Mouse (Mus musculus) heart, adult 8-10 months (tissue): ENCODE results near the gene Plcb1. TPM values are rescaled to one million over a fixed set of nuclear protein-coding genes. Genes with fewer than 3 reads are reported as not detected.

Source experiments
- DNase-seq: peaks from one replicate; pipeline ENCODE4 v3.0.0; 2022; ENCODE audit warnings: low spot score
- total RNA-seq, 4 experiments: library from RNA; stranded (reverse); gene quantifications; 2 replicates each; pipeline ENCODE4 v1.2.4; 2022

Plcb1 gene
- total RNA-seq, 4 experiments from 2014 or later, result 3.8 to 4.4 (median 4.1) TPM

DNA sequence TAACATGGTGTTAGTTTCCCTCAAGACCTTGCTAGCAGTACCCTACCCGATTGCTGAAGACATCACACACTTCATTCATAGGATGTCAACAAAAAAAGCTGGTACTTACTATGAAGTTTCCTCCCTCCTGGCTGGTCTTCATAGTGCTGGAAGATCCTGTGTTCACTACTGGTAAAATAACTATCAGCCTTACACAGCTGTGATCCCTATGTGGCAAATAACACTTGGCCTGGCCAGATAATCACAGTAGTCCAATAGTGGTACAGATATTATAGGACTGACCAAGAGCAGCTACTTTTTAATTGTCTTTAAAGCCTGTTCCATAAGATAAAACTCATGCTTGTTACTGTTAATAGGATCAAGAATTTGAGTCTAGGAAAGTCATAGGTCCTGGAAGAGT, 52.3 kb downstream of the Plcb1 start:
- no peak for DNase-seq

DNA sequence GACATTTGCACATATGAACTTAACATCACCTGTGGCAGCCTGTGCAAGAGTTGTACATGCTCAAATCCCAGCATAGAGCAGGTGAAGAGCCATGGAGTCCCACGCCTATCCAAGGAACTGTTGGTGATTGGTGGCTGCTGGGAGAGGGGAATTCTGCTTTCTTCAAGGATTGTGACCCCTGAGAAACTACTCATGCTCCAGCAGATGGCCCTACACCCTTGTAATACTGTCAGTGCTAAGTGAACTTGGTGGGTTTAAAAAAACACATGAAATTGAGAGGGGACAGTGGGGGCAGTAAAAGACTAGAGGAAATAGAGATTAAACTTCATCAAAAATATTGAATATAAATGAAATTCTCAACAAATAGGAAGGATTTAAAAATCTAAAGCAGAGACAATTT, 53.0 kb downstream of the Plcb1 start:
- DNase-seq, result no peak

DNA sequence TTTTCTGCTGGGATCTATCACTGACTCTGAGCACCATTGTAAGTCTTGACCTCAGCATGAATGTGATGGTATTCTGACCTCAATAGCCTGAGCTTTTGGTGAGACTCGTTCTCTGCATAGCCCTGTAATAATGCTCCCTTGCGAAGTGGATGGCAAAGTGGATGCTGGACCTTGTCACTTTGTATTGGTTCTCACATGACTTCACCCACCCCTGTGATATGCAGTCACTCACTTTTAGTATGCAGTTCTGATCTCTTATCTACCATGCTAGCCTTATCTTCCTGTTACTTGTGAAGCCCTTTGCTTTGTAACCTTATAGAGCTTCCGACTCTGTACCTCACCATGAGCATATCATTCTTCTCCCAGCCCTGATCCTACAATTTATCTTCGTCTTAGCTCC, 57.0 kb downstream of the Plcb1 start:
- no peak for DNase-seq

DNA sequence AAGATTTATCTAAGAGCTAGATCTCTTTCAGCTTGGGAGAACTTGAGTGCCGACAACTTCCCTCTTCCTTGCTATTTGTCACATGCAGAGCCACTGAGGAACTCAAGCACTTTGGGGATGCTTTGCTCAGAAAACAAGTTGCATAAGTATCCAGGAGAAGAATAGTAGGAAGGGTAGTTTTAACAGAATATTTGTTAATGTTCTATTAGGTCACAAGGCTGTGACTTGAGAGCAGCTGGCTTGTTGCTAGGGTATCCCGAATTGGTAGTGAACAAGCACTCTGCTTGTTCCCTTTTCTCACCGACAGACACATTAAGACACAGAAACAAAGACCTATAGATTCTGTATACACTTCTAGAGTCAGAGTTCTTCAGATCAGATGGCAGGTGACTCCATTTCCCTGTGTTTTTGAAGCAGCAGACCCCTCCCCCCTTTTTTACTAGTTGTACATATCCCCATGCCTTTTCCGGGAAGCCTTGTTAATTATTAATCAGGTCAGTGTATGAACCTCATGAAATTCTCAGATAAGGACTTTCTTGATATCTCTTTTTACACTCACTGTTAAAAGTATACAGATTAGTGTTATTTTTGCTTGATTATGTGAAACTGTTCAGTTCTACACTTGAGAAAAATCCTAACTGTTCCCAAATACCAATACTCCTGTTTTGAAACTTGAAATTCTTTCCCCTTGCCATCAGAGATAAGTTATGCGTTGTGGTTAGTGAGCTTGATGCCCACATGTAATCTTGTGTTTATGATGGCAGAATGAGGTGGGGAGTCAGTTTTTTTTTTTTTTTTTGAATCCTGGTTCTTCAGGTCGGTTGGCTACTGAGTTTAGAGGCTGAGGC, 58.7 kb downstream of the Plcb1 start:
- no peak for DNase-seq

DNA sequence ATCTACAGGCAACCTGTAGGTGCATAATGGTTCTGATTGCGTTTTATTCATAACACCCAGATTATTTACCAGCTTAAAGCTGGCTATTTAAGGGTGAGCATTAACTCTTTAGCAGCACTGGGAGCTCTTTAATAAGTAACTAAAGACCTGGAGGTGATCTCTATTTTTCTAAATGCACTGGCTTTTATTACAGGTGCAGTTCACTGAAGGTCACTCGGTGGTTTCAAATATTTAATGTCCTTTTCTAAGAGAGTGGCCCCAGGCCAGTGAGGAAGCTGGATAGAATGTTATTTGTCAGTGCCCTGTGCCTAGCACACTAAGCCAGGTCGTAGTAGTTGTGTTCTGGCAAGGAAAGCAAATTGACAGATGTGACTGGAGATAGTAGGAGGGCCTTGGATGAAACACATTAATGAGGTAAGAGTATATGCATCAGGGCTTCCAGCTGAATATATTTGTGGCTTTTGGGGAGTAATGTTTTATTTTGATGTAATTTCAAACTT, 59.4 kb downstream of the Plcb1 start:
- no peak for DNase-seq

DNA sequence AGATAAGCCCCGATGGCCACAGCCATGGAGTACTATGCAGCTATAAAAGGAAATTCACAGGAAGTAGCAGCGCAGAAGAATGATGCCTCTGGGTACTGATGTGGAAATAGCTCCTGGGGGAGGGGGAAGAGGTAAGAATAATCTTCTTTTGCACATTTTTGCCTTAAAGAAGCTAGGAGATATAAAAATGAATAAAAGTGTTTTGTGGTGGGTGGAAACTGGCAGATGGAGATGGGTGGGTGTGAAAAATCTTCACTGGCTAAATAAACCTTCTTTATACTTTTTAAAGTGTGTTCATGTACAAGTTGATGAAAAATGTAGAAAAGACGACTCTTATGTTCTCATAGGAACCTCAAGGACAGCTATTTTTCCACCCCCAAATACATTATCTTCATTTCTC, 60.7 kb downstream of the Plcb1 start:
- no peak for DNase-seq

DNA sequence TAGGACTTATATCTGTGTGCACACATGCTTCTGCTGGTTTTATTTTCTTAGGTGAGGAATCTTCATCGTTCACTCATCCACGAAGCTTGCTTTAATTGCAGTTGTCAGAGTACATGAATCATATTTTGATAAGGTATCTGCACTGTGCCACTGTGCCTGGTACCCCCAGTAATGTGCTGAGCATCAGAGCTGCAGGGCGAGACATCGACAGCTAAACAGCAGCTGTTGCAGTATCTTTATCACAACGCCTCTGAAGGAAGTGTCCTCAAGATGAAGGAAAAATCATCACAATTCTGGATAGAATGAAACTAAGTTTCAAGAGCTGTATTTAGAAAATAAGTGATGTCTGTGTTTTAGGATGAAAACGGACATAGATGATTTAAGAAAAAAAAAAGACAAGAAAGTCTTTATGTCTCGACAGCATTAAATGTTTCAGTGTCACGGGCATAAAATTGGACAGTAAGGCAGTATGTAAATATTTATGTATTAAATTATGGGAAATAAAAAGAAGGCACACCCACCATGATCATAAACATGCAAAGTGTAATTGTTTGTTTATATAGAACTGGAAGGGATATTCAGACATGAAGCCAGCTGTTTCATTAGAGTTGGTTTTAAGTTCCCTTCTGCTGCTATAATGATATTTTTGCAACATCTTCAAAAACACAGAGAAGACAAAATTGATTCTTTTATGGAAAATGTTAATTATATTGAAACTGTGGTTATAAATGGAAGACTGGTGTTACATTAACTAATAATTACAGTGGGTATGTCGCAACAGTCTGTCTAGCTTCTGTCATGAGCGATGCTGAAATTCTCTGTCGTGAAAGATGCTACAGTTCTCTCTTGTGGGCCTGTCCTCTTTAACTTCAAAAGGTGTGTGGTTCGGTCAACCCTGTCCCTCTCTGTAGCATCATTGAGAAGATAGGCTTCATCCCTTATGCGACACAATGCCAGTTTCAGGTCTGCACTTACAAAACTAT, 65.6 kb downstream of the Plcb1 start:
- DNase-seq, result no peak

DNA sequence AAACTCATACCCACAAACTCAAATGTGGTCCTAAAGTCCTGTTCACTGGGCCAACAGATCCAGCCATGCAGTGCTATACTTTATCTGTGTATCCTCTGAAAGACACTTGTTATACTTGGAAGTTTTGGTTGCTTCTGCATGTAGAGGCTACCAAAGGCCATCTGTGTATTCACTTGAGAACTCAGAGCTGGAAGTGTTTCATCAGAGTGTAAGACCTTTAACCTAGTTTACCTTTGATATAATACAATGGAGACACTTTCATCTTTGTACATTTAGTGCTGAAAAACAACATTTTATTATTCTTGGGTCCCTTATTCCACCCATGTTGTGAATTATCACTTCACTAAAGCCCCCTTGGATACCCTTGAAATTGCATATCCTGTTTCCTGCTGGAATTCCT, 70.4 kb downstream of the Plcb1 start:
- no peak for DNase-seq

DNA sequence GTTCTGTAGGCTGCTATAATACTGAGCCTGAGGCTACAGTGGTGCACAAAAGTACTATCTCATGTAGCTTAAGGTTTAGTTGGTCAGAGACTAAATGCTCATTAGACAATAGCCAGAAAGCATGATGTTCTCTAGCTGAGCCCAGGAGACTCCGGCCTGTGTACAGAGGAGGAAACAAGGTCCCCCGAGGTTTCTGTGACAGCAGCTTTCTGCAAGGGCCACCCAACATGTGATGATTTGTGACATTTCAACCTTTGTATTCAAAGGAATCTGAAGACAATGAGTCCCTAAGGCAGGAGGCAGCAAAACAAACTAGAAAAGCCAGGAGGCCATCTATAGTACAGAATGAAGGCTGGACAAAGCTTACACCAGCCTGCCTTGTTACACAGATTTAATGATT, 70.8 kb downstream of the Plcb1 start:
- DNase-seq, result peak; percentile 52

DNA sequence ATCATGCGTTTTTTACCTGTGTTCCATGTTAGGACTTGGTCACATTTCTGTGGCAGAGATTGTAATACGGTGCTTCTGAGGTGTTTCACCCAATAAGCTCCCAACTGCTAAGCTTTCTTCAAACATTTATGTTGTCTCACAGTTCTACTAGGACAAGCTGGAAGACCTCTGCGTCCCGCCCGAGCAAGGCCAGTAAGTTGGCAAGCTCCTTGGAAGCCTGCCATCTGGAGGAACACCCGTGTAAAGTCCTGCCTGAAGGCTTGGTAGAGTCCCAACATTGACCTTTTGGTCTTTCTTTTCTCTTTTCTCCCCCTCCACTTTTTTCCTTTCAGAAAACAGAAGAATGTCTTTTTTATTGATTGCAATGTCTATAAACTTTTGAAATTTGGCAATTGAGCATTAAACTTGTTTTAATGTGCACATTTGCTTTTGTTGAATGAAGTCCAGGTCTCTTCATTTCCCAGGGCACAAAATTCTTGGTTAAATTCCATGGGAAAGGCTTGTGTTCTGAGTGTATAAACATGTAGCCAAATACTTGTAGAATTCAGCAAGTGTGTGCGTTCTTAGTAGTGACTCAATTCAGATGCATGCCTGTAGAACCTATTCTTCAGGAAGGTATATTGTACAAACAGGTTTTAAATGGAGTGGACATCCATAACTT, 79.2 kb downstream of the Plcb1 start:
- DNase-seq, result peak; percentile 68

DNA sequence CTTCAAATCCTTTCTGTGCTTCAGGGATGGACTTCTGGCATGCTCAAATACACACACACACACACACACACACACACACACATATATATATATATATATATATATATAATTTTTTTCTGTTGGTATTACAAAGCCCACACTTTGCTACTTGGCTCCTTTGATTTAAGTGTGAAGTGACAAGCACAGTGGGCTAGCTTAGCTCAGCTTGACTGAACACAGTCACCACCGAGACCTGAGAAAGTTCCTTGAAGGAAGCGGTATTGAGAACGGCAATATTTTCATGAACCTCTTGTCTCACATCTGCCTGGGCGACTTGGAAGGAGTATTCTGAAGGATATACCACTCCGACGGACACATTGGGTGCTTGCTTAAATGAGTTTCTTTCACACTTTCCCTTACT, 81.5 kb downstream of the Plcb1 start:
- no peak for DNase-seq

DNA sequence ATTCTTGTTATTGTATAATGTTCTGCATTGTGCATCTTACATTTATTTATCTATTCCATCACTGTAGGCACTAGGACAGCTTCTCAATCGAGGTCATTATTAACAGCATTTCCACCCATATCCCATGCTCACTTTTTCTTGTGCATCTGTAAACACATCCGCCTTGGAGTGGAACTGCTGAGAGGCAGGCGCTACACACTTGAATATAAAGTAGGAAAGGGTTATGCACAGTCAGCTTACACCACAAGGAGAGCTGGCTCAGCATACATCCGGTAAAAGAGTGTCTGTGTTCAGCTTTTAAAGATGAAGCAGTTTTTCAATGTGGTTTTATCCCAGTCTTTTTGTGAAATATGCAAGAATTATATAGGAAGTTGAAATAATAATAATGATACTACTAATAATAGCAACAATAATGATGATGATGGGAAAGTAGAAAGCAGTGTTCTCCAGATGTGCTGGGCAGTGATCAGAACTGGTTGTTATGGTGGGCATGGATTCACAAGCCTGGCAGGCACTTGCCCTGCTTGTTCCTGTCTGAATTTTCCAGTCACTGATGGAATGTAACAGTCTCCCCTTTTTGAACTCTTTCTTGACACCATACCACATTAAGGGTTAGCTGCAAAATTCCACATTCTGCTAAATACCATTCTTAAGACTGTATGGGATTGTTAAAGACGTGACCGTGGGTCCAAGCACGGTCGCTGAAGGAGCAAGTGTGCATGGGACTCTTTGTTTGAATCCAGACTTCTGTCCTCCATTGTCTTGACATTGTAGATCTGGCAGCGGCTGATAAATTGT, 86.0 kb downstream of the Plcb1 start:
- DNase-seq, result no peak

DNA sequence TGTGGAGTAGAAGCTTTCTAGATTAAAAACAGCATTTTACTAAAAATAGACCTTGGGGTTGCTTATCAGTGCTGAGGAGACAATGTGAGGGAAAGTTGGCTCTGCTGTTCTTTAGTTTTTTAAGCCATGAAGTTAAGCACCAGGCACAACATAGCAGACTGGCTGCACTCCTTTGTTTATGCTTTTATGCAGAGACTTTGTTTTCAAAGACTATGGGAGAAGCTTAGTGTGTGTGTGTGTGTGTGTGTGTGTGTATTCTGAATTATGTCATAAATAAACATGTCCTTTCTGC, 86.6 kb downstream of the Plcb1 start:
- peak; percentile 29 for DNase-seq

DNA sequence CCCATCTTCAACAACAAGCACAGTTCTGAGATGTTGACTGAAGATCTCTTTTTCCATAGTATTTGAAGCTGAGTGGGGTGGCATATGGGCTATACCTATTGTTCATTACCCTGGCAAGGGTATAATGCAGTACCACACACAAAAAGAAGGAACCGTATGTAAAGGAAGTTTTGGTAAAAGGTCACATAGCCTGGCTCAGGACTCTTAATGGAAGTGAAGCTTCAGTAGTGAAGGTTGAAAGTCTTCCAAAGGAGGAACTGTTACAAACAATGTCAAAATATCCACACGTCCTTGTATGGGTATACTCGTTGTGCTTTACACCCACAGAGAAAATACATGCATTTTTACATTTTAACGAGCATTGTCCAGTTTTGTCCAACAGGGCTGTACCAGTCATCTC, 91.3 kb downstream of the Plcb1 start:
- DNase-seq, result no peak

DNA sequence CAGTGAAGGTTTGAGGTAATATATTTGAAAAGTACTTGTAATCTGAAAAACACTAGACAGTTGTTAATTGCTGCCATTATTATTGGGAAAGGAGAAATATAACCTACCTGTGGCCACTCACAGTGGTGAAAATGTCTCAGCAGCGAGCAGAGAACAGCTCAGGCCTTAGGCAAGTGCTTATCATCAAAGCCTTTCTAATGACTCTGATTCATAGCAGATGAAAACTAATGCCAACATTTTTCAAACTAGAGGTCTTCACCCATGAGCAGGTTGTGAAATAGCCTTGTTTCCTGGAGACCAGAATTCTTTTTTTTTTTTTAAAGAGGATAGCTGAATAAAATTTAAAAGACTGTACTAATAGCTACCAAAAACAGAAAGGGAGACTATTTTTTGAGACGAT, 105.3 kb downstream of the Plcb1 start:
- DNase-seq, result no peak

DNA sequence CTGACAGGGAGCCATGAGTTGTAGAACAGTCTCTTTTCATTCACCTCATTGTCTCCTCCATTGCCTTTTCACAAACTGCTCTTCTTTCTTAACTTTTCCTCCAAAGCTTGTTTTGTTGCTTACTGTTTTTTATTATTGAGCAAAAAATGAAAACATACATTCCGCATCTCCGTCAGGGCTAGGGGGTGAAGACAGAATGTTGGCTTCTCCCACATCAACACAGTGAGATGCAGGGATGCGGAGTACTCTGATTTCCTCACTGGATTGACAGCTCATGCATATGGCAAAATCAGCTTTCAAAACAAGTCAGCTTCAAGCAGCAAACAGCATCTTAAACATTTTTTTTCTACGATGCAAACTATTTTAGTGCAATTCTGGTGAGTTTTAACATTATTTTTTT, 108.9 kb downstream of the Plcb1 start:
- DNase-seq, result no peak

DNA sequence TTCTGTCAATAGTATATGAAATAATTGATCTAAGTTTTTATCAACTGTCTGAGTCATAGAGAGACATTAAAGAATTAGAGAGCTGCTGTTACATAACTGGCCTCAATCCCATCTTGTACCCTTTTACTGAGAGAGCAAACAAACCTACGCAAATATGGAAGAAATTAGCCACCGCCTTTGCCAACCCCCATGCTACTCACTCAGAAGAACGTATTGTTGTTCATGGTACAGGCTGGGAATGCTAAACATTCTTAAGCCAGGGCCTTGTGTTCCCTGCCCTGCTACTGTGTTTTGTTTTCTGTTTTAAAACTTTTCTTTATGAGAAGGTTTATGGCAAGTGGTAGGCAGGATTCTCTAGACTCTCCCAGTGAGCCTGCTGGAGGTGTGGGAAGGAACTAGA, 110.3 kb downstream of the Plcb1 start:
- no peak for DNase-seq

DNA sequence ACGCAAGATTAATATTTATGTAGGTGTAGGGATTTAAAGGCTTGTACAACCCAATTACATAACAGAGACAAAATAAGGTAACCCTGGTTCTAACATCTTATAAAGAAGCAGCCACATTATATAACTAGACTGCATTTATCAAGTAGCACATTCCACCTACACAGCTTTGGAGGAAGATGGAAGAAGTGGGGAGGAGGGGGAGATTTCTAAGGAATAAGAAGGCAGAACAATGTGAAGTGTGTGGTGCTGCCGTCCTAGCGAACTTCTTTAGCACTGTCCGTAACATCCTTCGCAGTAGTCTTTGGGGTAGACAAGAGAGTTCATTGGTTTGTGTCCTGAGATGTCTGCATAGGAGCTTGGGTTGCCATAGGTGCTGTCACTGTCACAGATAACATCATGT, 111.2 kb downstream of the Plcb1 start:
- no peak for DNase-seq

DNA sequence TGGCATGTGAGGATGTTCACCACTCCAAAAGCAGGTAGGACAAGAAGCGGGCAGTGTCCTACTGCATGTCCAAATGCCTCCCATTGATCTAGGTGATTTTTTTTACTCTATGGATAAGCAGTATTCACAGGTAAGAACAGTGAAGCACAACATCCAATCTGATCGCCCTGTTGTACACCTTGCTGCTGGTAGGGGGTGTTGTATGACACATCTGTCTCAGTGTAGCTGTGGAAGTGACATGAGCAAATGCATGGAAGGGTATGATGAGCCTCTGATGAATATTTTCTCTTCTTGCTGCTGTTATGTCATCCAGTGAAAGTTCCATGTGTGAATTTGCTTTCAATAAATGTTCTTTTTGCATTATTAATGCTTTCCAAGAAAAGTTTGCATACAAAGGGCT, 115.7 kb downstream of the Plcb1 start:
- DNase-seq, result no peak

DNA sequence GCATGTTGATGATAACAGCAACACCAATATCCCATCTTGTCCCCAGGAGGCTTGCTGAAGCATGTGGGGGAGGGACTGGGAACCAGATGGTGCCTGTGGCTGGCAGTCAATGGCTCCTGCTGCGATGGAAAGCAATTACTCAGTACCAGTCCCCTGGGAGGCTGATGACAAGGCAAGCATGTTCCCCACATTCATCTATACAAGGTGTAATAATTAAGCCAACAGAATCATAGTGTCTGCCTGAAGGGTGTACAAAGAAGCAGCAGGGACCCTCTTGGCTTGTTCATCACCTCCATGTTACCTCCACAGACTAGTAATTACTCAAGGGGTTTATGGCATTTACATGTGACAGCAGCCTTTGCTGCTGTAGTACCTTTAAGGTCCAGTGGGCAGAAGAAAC, 125.0 kb downstream of the Plcb1 start:
- DNase-seq, result no peak

DNA sequence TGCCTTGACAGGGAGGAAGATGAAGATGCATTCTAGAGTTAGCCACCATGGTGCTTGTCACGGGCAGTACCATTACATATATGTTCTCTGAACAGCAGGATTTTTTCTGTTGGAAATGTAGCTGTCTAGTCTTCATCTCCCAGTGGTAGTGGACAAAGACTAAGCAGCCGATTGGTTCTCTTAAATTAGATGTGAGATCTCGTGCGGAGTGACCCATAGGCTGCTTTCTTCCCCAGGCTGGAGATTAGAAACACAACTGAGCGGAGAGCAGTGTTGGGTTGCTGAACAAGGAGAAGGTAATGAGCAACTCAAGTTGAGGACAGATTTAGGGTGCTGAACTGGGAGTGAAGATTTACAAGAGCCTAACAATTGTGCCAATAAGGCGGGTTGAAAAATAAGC, 125.5 kb downstream of the Plcb1 start:
- no peak for DNase-seq
